Mouse (Mus musculus) ES-E14 (cell line): ENCODE data around the gene Nid1.
"Not testable (repeated sequence)": the region's sequence is repeated elsewhere in the genome, so short reads cannot be mapped to it uniquely, and the experiment has no call there.

Source experiments
- CHD2 ChIP-seq: IDR thresholded peaks from 2 replicates; pipeline ENCODE4 v1.6.1; 2014; ENCODE audit warnings: mild to moderate bottlenecking, low read depth, low read length, inconsistent platforms
- HCFC1 ChIP-seq: IDR thresholded peaks from 2 replicates; pipeline ENCODE4 v1.6.1; 2012; ENCODE audit warnings: low read length, inconsistent platforms, borderline replicate concordance; ENCODE audit not compliant: insufficient read depth
- MAFK ChIP-seq: IDR thresholded peaks from 2 replicates; pipeline ENCODE4 v1.6.1; 2014; ENCODE audit warnings: mild to moderate bottlenecking, low read depth, low read length, inconsistent platforms; ENCODE audit not compliant: insufficient read depth
- ZC3H11A ChIP-seq: IDR thresholded peaks from 2 replicates; pipeline ENCODE4 v1.6.1; 2012; ENCODE audit warnings: low read depth, mild to moderate bottlenecking, inconsistent platforms, low read length, borderline replicate concordance
- ZNF384 ChIP-seq: IDR thresholded peaks from 2 replicates; pipeline ENCODE4 v1.6.1; 2012; ENCODE audit warnings: low read depth, low read length, inconsistent platforms

GRCm38 (mm10) chr13:13455632-13456492 is 18.5 kb downstream of the Nid1 start:
- TF ChIP-seq ZNF384, CHD2, HCFC1, ZC3H11A, MAFK: not testable (repeated sequence)
